Mouse (Mus musculus) adrenal gland, postnatal 25 days (tissue): ENCODE data around the gene Ankrd65. TPM values are rescaled to one million over a fixed set of nuclear protein-coding genes. Genes with fewer than 3 reads are reported as not detected.

Experiments used
- DNase-seq: peaks from one replicate; pipeline ENCODE4 v3.0.0; 2021; ENCODE audit warnings: mixed read lengths
- total RNA-seq: library from RNA; stranded (reverse); gene quantifications from 2 replicates; pipeline ENCODE4 v1.2.3, GENCODE M21; 2021

The Ankrd65 gene
- total RNA-seq, 1 experiment from 2014 or later, result not detected

DNA sequence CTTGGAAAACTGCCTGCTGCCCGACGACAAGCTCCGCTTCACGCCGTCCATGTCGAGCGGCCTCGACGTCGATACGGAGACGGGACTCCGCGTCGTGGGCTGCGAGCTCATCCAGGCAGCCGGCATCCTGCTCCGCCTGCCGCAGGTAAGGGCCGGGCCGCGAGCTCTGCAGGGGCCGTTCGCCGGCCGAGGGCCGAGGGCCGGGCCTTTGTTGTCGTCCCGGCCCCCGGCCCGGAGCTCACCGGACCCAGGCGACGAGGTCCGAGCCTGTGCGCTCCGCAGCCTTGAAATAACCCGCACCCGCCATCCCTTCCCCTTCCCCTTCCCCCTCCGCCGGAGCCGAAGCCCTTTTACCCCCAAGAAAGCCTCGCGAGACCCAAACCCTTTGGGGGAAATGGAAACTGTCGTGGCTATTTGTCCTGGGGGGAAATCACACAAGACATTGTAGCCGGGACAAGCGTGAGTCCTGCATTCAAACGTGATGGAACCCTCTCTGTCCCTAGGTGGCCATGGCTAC is 22.5 kb downstream of the Ankrd65 start:
- DNase-seq, result peak; percentile 31

DNA sequence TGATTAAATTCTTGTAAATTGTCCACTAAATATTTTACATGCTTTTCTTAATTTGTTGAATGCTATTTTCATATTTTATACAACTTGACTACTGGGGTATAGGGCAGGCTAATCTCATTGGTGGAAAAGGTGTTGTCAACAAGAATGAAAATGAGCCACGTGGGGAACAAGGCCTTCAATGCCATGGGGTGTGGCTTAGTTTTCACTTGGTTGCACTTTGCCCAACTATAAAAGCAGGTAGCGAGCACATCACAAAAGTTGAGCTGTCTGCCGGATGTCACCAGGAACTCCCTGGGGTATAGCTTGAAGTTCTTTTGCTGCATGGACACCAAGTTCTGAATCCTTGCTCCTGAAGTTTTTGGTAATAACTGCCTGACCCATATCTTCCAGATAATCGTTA is 27.3 kb downstream of the Ankrd65 start:
- no peak for DNase-seq

DNA sequence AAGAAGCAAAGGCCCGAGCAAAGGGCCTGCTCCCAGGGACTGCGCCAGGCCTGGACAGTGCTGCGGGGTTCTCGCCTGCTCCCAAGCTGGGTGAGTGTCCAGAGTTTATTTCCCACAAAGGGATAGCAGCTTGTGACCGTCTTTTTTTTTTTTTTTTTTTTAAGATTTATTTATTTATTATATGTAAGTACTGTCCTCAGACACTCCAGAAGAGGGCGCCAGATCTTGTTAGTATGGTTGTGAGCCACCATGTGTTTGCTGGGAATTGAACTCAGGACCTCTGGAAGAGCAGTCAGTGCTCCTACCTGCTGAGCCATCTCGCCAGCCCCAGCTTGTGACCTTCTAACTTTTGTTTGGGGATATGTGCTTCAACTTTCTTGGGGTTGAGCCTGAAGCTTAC is 30.8 kb downstream of the Ankrd65 start:
- no peak for DNase-seq

DNA sequence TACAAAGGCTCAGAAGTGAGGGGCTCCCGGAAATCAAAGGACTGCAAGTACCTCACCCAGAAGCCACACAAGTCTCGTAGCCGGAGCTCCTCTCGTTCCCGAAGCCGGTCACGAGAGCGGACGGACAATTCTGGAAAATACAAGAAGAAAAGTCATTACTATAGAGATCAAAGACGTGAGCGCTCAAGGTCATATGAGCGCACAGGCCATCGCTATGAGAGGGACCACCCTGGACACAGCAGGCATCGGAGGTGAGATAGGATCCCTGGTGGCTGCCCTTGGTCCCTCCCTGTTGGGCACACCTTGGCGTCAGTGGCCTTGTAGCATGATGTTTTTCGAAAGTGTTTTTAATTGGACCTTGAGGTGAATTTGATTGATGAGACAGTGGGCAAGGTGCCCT is 33.2 kb downstream of the Ankrd65 start:
- no peak for DNase-seq

DNA sequence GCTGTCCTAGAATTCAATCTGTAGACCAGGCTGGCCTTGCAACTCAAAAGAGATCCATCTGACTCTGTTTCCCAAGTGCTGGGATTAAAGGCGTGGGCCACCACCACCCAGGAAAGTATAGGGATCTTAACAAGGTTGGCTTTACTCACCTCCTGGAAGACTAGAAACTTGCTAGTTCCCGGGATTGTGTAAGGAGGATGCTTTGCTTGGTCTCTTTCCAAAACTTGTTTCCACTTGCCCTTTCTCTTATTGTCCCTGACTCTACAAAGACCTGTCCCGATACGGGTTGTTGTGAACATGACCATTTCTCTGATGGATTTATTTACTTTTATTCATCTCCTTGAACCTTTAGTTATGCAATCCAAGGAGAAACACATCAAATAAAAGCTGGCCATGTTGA is 39.6 kb downstream of the Ankrd65 start:
- no peak for DNase-seq

DNA sequence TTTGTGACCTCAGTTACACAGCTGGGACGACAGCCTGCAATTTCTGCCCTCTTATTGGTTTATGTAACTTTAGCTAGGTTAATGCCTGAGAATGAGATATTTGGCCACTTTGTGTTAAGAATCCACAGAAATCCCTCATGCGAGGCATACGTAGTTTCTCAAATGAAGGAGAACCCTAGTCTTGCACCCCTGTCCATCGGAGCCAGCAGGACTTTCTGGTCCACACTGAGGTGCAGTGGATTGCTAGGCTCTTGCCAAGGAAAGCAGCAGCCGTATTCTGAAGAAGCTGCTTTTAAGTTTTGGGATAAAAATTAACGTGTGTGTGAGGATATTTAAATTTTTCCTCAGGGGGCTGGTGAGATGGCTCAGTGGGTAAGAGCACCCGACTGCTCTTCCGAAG is 40.4 kb downstream of the Ankrd65 start:
- no peak for DNase-seq

DNA sequence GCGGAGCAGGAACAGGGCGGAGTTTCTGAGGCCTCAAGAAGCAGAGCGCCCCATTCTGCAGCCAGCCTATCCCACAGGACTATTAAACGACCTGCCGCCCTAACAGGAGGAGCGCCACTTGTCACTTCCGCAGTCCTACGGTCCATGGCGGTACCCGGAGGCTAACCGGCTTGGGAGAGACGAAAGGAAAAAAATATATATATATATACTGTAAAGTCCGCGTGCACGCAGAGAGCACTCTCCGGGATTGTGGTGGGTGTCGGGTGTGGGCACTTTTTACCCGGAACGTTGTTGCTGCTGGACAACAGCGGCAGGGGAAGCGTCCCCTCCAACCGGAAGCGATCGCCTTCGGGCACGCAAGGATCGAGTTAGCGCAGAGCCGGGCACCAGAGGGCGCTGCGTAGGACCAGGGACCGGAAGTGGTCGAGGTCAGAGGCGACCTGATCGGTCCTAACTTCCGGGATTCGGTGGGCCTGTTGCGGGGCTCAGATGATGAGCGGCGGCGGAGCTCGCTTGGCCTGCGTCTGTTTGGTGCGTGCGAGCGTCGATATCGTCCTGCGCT is 41.0 kb downstream of the Ankrd65 start, which contains the start of gene Aurkaip1:
Gene Aurkaip1, plus strand, starts transcription at position 68 of the 562 bp plus-strand sequence.
- peak; percentile 94 for DNase-seq

DNA sequence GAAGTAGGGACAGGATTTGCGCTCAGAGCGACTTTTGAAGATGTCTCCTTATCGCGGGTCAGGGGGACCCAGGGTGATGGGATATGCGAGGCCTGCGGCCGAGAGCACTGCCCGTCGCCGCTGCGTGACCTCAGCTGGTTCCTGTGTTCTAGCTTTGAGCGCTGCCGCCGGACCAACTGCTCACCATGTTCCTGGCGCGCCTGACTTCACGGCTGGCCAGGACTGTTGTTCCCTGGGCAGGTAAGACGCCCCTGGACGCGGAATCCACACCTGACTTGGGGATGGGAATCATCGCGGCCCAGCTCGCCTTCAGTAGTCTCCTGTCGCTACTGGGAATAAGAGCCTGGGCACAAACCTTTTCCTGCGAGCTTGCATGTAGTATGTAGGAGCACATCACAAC is 41.6 kb downstream of the Ankrd65 start:
- DNase-seq, result peak; percentile 39

DNA sequence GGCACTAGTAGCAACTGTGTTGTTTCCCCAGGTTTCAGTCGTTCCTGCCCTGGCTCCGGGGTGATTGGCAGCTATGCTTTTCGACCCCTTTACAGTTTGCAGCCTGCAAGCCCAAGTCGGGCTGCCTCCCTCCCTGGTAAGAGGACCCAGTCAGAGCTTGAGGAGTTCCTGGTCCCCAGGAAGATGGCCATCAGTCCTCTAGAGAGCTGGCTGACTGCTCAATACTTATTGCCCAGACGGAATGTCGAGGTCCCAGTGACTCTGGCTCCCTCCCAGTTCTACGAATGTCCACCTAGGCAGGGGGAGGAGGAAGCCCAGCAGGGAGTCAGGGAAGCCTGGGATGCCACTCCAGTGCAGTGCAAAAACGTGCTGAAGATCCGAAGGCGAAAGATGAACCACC is 42.1 kb downstream of the Ankrd65 start:
- no peak for DNase-seq

DNA sequence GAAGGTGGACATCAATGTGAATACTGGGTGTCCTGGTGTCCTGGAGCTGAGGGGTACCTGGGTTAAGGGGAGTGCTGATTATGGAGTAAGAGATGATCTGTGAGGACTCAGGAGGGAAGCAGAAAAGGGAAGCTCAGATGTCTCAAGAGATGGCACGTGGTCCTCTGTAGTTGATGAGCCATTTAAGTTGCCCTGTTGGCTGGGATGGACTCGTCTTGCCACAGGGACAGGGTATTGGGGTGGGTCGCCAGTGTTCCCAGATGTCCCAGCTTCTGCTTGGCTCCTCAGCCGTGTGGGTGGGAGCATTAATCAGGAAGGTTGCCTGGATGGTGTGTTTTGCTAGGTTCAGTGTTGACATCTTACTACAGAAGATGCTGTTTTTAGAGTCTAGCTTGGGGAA is 43.0 kb downstream of the Ankrd65 start:
- no peak for DNase-seq

DNA sequence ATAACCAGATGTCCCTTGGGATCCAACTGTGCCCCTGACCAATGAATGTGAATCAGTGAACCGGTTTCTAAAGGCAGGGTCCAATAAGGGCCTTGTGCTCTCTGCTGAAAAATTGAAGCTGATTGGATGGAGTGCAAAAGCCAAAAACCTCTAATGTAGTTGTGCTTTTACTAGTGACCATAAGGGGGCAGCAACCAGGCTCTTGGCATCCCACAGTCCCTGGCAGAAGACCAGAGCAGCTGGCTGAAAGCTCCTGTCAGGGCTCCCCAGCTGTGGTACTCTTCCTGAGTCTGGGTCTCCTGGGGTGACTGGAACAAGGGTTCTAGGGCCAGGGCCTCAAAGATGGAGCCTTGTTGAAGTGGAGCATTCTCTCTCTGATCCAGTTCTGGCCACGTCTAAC is 43.6 kb downstream of the Ankrd65 start:
- DNase-seq, result peak; percentile 80

DNA sequence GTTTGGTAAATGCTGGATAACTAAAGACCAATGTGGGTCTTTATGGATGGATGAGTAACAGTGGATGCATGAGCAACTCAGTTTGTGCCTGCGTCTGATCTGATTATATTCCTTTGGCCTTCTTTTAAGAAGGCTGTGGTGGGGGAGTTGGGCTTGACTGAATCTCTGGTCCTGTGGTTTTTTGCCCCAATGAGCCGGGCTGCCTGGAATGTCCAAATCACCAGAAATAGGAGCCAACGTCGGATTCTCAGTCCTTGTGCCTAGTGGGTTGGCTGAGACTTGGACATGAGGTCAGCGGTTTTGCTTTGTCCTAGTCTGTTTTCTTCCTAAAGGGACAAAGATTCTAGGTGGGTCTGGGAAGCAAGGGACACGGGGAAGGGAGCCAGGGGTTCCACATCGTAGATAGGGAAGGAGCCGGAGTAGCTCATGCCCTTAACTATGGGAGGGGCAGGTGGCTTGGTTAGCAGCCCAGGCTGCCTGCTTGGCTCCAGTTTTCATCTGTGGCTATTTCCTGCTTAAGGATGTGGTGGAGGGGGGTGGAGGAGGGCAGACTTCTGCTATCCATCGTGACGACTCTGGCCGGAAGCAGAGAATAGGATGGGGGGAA is 47.3 kb downstream of the Ankrd65 start:
- DNase-seq, result no peak

DNA sequence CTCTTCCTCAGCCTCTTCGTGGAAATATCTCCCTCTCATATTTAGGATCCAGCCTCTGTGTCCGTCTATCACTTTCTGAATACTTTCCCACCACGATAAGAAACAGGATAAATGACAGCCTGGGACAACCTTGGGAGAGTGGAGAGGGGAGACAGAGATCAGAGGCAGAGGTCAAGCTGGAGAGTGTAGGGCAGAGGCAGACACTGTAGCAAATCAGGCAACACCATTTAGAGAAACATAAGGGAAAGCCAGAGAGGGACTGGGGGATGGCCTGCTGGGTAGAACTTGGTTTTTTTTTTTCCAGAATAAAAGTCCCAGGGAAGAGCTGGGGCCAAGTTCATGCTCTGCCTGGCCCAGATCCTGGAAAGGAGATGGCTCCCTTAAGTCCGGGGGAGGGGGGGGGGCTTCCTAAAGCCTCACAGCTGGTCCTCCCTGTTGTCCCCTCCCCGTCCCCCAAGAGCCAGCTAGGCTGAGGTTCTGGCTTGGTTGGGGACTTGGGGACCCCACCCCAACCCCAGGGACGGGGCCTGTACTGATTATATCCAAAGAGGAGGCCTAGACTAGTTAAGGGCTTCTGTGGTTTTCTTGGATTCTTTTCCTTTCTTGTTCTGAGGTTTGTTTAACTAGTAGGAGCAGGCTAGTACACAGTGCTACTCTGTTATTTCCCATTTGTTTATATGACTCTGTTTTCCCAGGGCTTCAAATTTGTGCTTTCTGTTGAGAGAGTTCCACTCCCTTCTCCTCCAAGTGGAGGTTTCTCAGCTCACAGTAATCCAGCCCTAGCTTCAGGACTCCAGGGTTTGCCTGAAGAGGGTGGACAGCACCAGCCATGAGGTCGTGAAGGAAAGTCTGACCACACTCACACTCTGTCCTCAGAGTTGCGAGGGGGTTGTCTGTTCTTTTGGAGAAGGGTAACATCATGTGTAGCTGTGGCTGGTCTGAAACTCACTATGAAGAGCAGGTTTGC is 48.2 kb downstream of the Ankrd65 start:
- no peak for DNase-seq

DNA sequence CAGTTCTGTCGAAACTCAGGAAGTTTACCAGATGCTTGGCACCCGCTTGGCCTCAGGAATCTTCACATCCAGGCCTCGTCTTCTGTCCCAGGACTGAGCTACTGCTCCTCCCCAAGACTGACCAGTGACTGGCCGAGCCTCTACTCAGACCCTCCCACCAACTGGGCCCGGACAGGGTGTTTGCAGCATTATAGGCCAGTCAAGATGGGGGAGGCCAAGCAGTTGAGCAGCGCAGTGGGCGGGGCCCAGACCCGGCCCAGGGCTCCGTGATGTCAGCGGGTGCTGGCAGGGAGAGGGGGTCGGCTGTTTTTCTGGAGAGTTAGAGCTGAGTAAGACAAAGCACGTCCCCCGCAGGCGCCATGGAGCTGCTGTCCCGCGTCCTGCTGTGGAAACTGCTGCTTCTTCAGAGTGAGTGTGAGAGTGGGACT is 49.3 kb downstream of the Ankrd65 start, which contains the start of gene Mxra8:
Gene Mxra8, plus strand, starts transcription at position 198 of the 428 bp plus-strand sequence.
- DNase-seq, result peak; percentile 78

DNA sequence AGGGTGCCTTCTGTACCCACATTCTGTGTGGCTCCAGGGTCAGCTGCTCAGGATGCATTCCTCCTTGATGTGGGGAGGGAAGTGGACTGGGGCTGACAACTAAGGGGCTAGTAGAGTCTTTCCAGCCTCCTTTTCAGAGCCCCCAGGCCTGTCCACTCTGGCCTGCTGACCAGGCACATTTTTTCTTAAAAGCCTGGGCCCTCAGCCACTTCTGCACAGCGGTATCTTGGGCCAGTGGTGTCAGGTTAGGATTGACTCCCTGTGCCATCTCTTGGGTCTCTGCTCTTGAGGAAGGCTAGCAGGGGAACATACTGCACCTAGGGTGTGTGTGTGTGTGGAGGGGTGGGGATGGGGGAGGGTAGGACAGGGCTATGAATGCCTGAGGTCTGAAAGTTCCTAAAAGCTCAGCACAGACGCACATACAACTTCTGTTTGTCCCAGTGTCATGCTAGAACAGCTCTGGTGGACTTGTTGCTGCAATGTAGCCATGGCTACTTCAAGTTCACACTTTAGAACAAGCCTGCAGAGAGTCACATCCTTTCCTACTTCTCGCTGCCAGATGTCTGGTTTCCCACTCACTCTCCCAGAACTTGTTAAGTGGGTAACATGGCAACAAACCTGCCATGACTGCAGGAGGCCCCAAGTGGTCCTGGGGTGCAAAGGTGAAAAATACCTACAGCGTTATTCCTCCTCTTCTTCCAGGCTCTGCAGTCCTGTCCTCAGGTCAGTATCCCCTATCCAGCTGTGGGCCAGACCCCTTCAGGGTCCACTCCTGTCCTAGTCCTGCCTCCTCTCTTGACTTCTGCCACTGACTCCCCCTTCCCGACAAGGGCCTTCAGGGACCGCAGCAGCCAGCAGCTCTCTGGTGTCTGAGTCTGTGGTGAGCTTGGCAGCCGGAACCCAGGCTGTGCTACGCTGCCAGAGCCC is 50.1 kb downstream of the Ankrd65 start:
- no peak for DNase-seq

DNA sequence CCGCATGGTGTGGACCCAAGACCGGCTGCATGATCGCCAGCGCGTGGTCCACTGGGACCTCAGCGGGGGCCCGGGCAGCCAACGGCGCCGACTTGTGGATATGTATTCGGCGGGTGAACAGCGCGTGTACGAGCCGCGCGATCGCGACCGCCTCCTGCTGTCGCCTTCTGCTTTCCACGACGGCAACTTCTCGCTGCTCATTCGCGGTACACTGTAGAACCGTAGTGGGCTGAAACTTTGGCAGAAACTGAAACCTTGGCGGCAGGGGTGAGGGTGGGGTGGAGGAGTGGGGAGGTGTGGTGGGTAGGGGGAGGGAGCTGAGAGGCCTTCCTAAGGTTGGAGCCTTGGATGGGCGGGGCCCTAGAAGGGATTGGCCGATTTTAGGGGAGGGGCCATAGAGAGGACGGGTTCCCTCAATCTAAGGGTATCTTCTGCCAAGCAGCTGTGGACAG is 50.8 kb downstream of the Ankrd65 start:
- peak; percentile 66 for DNase-seq

DNA sequence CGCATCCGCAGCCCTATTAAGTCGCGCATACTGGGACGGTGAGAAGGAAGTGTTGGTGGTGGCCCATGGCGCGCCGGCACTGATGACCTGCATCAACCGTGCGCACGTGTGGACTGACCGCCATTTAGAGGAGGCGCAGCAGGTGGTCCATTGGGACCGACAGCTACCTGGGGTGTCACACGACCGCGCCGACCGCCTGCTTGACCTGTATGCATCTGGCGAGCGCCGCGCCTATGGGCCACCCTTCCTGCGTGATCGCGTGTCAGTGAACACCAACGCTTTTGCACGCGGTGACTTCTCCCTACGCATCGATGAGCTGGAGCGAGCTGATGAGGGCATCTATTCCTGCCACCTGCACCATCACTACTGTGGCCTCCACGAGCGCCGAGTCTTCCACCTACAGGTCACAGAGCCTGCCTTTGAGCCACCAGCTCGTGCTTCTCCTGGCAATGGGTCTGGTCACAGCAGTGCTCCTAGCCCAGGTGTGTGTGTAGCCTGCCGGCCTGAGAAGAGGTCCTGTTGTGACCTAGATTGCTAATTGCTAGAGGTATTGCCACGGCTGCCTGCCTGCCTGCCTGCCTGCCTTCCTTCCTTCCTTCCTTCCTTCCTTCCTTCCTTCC is 51.5 kb downstream of the Ankrd65 start:
- no peak for DNase-seq

DNA sequence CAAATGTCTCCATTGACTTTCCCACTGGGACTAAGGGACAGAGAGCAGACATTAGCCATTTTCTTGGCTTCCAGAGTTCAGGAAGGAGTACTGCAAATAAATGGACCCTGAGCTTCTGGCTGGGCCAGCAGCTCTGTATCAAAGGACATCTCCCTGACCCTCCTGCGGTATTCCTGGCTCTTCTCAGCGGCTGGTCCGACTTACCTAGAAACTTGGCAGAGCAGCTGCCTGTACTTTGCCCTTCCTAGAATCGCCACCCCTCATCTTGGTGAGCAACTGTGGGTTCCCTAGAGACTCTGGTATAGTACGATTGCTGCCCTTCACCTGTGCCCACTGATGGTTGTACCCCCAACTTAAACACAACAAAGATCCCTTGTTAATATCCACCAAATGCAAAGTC is 53.0 kb downstream of the Ankrd65 start:
- DNase-seq, result no peak

DNA sequence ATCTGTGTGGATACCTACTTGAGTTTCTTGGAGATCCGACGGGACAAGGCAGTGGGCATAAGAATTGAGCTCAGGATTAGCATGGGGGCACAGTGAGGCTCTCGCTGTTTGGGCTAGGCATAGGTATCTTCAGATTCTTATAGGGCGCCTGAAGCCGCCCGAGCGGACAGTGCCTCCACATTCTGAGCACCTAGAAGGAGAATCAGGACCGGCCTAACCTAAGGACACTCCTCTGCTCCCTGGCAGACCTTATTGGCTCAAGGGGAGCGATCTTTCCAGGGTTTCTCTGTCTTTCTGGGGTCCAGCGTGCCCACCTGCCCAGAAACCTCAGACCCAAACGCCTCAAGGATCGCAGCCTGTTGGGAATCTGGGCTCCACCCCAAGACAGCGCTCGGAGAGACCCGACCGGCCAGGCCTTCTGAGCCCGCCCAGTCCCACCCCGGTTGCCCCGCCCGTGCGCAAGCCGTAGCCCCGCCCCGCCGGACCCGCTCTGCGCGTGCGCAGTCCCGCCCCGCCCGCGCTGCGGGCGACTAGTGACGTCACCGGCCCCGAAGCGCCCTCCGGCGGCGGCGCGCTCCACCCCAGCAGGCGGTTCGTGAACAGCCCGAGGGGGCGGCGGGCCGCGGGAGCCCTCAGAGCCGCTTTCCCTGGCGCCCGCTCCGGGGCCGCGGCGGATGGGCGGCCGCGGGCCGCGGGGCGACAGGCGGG is 56.8 kb downstream of the Ankrd65 start, which contains the start of gene Dvl1:
Gene Dvl1, plus strand, starts transcription at position 532 of the 708 bp plus-strand sequence.
- peak; percentile 99 for DNase-seq

DNA sequence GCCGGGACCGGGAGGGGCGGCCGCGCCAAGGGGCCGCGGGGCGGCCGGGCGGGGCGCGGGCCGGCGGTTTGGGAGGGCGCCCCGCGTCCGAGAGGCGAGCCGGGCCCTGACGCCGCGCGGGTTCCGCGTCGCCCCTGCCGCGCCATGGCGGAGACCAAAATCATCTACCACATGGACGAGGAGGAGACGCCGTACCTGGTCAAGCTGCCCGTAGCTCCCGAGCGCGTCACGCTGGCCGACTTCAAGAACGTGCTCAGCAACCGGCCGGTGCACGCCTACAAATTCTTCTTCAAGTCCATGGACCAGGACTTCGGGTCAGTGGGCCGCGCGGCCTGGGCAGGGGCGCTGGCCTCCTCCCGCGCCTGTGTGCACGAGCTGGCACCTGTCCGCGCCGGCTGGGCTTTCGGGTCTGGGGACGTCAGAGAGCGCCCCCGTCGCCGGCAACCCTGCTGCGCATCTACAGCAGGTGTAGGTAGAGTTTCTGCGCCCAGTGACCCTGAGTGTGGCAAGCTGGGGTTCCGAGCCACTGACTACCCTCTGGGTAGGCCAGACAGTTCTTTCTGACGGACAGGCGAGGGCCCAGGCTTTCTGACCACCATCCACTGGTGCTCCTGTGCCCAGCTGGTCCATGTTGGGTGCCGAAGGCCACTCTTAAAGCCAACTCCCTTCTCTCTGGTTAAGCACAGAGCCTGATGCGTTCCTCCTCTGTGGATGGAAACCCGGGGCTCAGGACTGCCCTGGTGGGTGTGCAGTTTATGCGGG is 57.5 kb downstream of the Ankrd65 start:
- DNase-seq, result peak; percentile 41
